Mouse (Mus musculus) 3T3-L1 (cell line): Measurements from ENCODE around the gene Kank4.

Experiments
- DNase-seq: peaks from one replicate; pipeline ENCODE4 v3.0.0-alpha.2; 2015; ENCODE audit warnings: low read depth, low spot score

Kank4 gene

DNA sequence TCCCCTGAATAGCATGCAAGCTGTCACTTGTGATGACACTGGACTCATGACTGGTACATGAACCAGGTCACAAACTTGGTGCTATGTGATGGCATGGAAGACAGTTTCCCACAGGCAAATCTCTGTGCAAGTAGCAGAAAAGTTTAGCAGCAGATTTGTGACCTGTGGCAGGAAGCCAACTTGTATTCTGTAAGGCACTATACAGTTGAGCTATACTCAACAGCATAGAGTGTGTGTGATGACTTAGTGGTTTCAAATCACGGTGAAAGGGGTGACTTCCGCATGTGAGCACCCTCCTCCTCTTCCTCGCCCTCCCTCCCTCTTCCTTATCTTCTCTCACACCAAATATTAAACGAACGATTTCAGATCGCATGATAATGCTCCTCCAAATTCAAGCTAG lies 39.9 kb downstream of the Kank4 start:
- no peak for DNase-seq

DNA sequence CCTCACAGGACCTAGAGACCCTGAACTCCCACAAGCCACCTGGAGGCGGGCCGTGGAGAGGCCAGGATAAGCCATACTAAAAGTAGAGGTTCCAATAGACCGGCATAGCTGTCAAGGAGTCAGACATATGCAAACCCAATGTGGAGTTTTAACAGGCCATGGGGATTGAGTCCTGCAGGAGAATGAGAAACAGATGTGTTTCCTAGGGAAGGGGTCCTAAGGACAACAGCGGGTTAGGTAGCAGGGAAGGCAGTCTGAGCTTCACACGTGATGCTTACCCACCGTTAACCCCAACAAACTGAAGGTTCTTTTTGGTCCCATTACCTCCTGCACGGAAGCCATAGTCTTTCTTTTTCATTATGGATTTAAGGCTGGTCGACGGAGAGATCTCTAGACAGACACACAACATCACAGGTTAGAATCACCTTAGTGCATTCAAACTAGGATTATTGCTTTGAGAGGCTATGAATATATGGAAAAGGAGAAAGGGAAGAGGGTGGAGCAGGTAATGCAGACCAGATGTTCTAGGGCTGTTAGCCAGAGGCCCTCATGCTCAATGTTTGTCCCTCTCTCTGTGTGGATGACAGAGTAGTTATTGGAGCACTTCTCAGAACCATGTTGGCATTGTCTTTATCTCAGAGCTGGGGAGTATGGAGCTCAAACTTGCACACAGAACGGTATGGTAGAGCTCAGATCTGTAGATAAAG lies 40.5 kb downstream of the Kank4 start:
- DNase-seq, result no peak

DNA sequence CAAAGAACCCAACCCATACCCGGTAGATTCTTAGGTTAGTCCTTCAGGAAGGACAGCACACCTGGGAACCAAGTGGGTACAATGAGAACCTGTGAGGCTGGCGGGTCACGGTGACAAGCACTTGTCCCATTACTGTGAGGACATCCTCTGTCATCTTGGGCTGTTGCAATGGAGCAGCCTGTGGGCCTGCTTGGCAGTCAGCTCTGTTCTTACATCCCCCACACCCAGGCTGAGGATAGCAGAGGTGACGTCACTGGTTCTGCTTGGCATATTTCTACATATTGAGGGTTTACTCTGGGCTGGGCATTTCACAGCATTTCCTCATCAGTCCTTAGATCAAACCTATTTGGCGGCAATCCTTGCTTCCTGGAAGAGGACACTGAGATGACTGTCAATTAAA lies 43.6 kb downstream of the Kank4 start:
- peak; percentile 42 for DNase-seq

DNA sequence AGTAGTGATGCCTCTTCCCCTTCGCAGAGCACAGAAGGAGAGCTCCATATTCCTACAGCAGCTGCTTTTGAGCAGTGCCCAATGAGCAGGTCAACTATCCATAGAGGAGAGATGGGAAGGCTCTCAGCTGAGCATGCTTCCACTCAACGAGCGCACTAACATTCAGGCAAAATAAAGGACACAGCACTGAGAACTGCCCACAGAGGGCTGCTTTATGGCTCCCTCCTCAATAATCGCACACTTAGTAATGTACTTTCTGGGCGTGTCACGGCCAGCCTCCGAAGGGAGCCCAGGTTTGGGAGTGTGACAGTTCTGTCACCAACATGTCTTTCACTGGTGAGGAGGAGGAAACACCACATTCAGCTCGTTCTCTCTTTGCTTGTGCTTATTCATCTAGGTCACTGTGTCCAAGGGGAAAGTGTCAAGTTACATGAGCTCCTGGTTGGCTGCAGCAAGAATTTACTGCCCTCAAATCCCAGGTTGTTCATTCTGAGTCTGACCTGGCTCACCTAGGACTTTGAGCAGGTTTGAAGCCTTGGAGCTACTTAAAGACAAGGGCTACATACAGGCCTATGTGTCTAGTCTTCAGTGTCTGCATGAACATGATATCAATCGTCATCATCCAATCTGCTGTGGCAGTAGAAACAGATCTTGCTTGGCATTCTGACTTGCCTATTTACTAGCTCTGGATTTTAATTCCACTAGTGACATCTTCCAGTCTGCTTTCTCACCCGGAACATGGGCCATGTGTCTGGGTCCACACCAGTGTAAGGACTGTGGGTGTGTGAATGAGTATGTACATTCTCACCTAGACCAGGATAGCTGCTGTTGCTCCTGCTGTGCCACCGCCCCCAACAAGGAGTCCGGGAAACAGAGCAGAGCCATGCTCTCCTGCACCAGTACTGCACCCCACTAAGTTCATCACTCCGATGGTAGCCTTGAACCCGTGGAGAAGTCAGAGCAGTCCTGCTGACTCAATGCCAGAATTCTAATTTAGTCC lies 49.9 kb downstream of the Kank4 start:
- no peak for DNase-seq

DNA sequence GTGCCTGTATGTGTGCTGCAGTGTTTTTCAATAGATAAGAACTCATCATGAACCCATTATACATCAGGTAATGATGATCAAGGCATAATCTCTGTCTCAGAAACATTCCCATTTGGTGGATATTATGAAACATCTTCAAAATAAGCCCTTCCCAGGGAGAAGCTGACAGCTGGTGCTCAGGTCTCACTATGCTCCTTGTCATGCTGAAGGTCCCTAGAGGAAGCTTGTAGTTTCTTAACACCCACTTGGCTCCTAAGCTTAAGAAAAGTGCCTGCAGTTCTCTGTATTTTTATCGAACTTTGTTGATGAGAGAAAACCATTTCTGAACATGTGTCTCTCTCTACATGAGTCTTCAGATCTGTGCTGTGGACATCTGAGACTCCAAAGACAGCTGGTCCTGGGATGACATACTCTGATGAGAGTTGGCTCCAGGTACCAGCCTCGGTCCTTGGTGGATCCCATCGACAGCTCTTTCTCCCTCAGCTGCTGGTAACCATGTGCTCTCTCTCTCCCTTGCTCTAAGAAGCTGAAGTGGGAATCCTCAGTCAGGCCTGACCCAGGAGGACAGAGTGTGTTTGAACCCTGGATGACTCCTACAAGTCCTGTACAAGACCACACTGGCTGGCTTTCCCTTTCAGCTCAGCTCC lies 58.3 kb downstream of the Kank4 start:
- DNase-seq, result no peak

DNA sequence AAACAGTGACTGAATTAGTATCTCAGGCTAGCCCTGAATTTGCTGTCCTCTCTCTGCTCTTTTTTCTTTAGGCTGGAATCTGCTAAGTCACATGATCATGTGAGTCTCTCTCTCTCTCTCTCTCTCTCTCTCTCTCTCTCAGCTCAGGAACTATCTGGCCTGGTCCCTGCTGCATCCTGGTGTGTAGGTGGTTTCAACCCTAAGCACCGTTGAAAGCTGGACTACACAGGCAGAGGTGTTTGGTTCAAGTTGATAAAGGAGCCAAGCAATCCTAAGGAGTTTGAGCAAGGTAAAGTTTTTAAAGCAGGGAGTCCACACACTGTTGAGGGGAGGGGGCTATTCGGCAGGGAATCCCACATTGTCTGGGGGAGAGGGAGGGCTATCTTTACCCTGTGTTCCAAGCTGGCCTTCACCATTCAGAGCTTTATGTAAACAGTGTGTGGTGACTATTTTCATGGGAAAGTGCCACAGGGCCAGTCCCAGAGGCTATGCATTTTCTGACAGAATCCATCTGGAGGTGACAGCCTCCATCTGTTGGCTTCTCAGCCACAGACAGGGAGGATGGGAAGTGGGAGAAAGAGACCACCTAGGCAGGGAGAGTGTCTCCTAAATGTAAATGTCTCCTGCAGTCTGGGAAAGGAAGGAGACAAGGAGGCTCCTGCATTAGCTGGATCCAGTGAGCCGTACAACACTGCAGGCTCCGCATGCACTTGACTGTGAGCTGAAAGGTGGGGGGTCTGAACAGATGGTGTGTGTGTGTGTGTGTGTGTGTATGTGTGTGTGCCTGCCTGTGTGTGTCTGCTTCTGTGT lies 59.1 kb downstream of the Kank4 start:
- DNase-seq, result no peak

DNA sequence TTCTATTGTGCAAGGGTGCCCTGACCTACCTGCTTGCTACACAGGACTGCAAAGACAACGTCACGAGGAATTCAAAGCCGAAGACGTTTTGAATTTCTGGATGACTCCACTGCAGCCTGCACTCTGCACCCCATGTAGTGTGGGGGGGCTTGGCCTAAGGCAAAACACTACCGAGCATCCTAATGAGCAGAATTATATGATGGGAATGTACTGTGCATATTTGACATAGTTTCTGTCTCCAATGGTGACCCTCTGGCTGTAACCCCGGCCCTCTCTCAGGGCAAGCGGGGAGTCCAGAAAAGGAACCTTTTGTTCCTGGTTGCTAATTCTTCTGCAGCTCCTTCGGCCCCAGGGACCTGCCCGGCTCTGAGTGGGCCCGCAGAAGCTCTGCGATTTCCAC lies 61.2 kb downstream of the Kank4 start:
- DNase-seq, result no peak

DNA sequence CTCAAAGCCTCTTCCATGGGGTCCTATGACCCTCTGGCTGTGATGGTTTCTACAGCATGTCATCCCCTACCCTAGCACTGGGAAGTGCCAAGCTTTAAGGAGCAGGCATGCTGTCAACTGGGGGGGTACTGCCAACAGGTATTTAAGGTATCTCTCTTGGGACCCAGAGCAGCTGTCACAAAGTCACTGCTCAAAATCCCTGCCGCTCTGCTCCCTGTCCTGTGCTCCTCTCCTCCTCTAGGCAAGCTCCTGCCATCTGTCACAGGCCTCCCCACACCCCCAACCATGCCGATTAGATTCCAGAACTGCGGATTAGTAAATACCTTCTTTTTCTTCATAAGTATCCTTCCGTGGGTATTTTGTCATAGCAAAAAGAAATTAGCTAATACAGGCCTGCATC lies 62.9 kb downstream of the Kank4 start:
- DNase-seq, result no peak

DNA sequence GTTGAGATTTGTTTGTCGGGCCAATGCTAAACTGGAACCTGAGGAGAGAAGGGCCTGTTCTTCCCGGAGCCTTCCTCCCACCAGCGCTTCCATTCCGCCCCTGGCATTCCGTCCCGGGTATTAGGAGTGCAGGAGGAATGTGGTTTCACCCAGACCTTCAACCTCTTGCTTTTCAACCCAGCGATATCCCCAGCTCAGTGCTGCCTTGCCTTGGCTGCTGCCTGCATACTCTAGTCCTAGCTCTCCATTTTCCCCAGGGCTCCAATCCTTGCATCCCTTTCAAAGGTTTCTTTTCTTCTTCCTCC lies 73.5 kb downstream of the Kank4 start:
- no peak for DNase-seq

DNA sequence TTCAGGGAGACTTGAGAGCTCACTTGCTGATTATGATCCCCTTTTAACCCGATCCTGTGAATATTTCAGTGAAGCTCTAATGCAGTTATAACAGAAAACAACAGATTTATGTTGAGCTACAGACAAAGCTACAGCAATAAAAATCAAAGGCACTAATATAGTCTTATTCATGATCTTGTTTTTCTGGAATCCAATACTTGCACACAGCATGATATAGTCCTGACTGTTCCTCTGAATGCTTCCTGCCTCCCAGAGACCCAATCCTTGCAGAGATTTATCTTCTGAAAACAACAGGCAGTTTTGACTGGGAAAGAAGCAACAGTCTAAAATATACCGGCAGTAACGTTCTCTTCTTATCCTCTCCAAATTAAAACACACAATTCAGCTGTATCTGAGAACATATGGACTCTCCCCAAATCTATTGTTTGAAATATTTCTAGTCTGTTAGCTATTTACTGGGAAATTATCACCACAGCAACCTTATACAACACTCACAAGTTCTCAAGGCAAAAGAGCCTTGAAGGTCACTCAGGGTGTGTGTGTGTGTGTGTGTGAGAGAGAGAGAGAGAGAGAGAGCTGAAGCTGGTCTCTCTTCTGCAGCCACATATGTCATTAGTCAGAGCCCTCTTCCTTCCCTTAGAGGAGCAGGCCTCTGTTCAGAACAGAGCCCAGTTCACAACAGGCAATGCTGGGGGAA lies 74.0 kb downstream of the Kank4 start:
- DNase-seq, result no peak

DNA sequence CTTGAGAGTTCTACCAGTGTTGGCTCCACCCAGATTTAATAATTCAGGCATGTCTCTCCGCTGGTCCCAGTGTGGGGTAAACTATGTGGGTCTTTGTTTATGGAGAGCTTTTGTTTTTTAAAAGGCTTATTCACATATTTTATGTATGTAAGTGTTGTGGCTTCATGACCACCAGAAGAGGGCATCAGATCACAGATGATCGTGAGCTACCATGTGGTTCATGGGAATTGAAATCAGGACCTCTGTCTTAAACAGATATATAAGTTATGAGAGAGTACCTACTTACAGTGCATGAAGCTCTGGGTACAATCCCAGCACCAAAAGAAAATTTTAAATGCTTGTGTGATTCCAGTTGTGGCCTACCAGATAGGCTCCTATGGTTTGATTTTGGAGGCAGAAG lies 77.6 kb downstream of the Kank4 start:
- DNase-seq, result peak; percentile 60

DNA sequence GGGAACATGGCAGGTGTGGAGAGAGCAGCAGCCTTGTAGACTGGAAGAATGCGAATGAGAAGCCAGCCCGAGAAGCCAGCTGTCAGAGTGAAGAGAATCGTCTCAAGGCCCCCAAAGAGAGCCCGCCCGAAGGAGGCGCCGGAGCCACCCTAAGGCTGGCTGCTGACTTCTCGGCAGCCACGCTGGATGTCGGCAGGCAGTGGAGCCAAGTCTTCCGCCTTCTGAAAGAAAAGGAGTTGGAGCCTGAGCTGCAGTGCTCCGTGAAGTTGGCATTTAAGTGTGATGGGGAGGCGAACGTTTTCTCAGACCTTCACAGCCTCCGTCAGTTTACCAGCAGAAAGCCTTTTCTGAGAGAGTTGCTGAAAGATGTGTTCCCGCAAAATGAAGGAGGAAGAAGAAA lies 83.7 kb downstream of the Kank4 start:
- DNase-seq, result no peak

DNA sequence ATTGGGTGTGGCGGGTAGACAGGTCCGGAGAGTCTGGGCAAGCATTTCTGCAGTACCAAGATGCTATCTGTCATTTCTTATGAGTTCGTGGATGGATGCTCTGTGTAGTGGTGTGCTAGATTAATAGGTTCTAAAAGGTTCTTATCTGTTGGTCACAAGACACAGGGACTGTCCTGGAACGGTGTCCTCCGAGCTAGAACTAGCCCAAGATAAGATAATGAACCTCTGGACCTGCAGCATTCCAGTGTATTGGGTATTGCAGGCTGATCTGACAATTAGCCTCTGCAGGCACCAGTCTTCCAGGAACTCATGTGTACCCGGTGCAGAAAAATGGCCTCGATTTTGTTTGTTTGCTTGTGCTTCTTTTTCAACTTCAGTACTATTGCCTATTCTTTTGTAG lies 88.6 kb downstream of the Kank4 start:
- DNase-seq, result no peak

DNA sequence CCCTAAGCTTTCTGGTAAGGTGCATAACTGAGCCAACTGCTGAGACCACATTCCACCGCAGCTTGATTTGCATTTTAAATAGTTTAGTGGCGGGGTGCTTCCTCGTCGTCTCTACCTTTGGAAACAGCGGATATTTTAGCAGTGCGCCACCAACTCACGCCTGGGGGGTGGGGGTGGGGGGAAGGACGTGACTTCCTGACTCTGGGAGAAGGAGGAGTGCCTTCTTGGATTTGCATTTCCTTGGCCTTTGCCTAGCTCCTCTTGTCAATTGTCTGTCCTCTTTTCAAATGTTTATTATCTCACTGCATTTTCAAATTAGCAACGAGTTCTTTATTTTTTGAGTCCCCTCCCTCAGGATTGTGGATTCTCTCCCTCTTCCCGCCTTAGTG lies 89.4 kb downstream of the Kank4 start:
- no peak for DNase-seq

DNA sequence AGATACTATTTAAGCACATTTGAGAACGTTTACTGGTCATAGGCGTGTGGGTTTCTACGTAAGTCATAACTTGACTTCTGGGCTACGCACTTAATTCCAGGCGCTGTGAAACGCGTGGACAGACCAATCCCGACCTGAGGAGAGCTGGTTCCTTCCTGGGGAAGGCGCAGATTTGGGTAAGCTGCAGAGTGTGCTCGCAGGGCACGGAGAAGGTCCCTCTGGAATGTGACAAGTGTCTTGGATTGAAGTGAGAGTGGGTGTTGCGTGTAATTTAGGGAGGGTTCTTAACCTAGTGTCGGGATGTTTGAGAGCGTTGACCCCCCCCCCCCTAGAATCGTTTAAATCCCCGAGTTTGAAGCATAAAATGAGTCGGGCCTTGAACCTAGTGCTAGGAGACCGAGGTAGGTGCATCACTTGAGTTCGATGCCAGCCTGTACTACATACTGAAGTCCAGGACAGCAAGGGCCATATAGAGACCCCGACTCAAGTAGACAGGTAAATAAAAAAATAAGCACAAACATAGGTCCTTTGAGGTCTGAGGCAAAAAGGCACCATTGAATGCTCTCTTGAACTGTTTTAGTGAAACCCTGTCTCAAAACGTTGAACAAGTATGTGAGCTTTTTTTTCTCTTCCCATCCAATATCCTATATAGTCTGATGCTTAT lies 89.9 kb downstream of the Kank4 start:
- no peak for DNase-seq

DNA sequence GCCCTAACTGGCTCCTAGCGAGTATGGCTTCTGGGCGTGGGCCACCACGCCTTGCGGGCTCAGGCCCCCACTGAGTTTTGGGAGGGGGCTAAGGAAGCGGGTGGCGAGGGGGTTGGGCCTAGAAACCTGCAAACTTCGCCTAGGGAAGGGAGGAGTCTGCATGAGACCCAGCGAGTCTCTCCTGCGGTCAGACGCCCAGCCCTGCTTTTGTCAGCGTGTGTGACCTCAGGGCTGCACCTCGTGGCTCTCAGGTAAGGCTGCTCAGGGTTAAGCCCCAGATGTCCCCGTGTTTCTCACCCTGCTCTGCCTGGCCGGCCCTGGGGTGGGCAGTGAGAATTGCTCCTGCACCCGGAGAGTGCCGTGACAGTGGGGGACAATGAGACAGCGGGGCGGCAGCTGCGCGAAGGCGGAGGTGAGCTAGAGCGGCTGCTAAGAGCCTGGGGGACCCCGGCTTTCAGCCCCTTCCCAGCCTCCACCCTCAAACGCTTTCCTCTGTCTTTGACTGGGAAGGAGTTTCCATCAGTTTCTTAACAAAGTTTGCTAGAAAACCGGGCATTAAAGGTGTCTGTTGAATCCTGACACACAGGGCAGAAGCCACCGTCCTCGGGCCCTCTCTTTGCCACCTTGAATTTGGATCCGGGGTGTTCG lies 90.6 kb downstream of the Kank4 start, which contains the start of gene L1td1:
TSS of gene L1td1 (plus strand) at position 145 of the 648 bp plus-strand sequence.
- DNase-seq, result no peak

DNA sequence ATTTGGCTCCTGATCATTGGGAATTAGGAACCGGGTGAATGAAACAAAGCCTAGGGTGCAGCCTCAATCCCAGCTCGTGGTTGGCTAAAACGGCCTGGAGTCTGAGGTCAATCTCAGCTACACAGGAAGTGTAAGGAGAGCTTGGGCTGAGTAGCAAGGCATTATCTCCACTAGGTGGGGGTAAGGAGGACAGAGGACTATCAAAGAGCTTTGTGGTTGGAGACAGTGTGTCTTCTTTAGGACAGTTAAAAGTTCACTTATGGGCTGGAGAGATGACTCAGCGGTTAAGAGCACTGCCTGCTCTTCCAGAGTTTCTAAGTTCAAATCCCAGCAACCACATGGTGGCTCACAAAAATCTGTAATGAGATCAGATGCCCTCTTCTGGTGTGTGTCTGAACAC lies 91.9 kb downstream of the Kank4 start:
- DNase-seq, result peak; percentile 62

DNA sequence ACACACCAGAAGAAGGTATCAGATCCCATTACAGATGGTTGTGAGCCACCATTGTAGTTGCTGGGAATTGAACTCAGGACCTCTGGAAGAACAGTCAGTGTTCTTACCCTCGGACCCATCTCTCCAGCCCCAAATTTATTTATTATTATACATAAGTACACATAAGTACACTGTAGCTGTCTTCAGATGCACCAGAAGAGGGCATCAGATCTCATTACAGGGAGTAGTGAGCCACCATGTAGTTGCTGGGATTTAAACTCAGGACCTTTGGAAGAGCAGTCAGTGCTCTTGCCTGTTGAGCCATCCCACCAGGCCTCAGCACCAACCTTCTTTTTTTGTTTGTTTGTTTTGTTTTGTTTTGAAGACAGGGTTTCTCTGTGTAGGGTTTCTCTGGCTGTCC lies 92.7 kb downstream of the Kank4 start:
- DNase-seq, result peak; percentile 8

DNA sequence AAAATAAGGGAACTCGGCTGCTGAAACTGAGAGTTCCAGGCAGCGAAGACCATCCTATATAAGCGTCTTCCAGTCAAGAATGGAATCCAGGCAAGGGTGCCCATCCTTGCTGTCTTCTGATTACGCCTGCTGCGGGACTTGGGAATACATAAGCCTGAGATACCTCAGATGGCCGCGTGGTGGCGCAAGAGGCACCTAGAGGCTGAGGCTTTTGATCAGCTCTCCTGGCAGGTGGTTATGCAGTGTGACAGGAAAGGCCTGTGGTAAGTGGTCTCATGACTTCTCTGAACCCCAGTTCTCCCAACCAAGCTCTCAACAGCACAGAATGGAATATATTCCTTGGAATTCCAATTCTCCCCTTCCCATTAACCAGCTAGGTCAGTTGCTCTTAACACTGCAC lies 94.9 kb downstream of the Kank4 start:
- peak; percentile 23 for DNase-seq

DNA sequence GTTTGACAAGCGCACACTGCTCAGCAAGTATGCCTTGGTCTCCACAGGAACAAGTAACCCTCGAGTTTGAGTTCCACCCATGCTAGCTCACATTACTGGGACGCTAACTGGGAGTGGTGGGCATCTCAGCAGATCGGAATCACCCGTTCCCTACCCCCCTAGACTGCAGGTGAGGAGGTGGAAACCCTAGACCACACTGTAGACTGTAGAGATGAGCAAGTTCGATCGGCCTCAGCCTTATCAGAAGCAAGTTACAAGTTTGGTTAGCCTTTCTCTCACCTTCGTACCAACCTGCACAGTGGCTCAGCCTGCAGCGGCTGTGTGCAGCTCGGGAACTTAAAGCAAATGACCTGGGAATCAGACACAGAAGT lies 98.8 kb downstream of the Kank4 start:
- DNase-seq, result no peak
